15 mouse cellular contexts compared by ENCODE assay signal in the genomic region with DNA sequence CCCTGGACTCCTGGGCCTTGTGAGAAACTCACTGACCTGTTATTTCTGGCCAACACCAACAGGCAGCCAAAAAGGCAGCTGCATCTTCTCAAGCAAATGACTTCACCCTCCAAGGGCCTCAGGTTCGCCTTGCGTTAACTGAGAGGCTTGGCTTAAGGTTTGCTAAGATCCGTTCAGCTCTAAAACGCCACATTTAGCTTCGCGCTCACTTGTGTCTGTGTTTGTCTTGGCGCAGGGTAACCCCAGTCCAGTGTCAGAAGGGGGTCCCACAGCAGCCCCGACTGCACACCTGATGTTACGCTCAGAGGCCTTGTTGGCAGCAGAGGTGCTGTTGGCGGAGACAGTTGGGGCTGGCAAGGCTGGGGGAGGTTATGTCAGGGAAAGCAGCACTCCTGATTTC. TPM values are rescaled to one million over a fixed set of nuclear protein-coding genes. Genes with fewer than 3 reads are reported as not detected.
DNase-seq lines count a peak whose midpoint lies in the region; ATAC-seq lines count a peak whose summit lies in the region.
"Had no signal": no experiment of that assay in that cellular context is flagged by ENCODE, and none has a peak within 500 bp of the region (broad histone marks: within the 10 kb centered on the region; RNA-seq: fewer than 3 reads in every experiment).

No protein-coding gene starts in this region.

- peaks cover 31% of the 10 kb centered on the region for H3K4me1 ChIP-seq in kidney, embryonic 15.5 days
- H3K4me1 ChIP-seq in heart, embryonic 13.5 days, result peaks cover 72% of the 10 kb centered on the region
- peaks cover 36% of the 10 kb centered on the region for H3K4me1 ChIP-seq in limb, embryonic 15.5 days
- H3K4me1 ChIP-seq: liver, embryonic 13.5 days; neural tube, embryonic 12.5 days had no signal

- peak; percentile 63 for ATAC-seq in kidney, embryonic 15.5 days (replicated peaks; ENCODE audit: low FRiP score)
- ATAC-seq in heart, embryonic 13.5 days (ENCODE audit: extremely low read depth, insufficient number of reproducible peaks, low FRiP score, low TSS enrichment), result peak; percentile 23; the same call in 1 of the 2 replicates
- ATAC-seq in limb, embryonic 15.5 days (ENCODE audit: insufficient number of reproducible peaks, low FRiP score, low TSS enrichment, low read depth), result no peak
- ATAC-seq: forebrain, embryonic 14.5 days; midbrain, embryonic 16.5 days had no signal

- H3K27me3 ChIP-seq in kidney, embryonic 15.5 days, result no peaks in the 10 kb centered on the region
- no peaks in the 10 kb centered on the region for H3K27me3 ChIP-seq in heart, embryonic 13.5 days (replicated peaks)
- H3K27me3 ChIP-seq in limb, embryonic 15.5 days, result no peaks in the 10 kb centered on the region
- H3K27me3 ChIP-seq: liver, embryonic 13.5 days; neural tube, embryonic 12.5 days had no signal

- no peak overlapping the region for H3K9ac ChIP-seq in kidney, embryonic 15.5 days
- H3K9ac ChIP-seq in heart, embryonic 13.5 days, result peak overlapping the region; percentile 5
- no peak overlapping the region for H3K9ac ChIP-seq in limb, embryonic 15.5 days
- H3K9ac ChIP-seq: liver, embryonic 13.5 days; neural tube, embryonic 12.5 days had no signal

- no peaks in the 10 kb centered on the region for H3K36me3 ChIP-seq in kidney, embryonic 15.5 days
- H3K36me3 ChIP-seq in heart, embryonic 13.5 days, result peaks cover 61% of the 10 kb centered on the region
- H3K36me3 ChIP-seq in limb, embryonic 15.5 days, result no peaks in the 10 kb centered on the region
- H3K36me3 ChIP-seq: liver, embryonic 13.5 days; neural tube, embryonic 12.5 days had no signal

- 42% methylated on average over 10 of the region's 10 CpGs for WGBS in kidney, embryonic 15.5 days
- 65% methylated on average over 10 of the region's 10 CpGs for WGBS in heart, embryonic 13.5 days
- 56% methylated on average over 10 of the region's 10 CpGs for WGBS in limb, embryonic 15.5 days

- H3K27ac ChIP-seq in kidney, embryonic 15.5 days, result peak overlapping the region; percentile 37; the same call in 1 of the 2 replicates
- H3K27ac ChIP-seq in heart, embryonic 13.5 days (replicated peaks), result peak overlapping the region; percentile 81
- H3K27ac ChIP-seq in limb, embryonic 15.5 days, result peak overlapping the region; percentile 51
- H3K27ac ChIP-seq: liver, embryonic 13.5 days; macrophage; neural tube, embryonic 12.5 days had no signal

- no peaks in the 10 kb centered on the region for H3K9me3 ChIP-seq in kidney, embryonic 15.5 days (replicated peaks)
- H3K9me3 ChIP-seq in heart, embryonic 13.5 days, result no peaks in the 10 kb centered on the region
- H3K9me3 ChIP-seq in limb, embryonic 15.5 days, result no peaks in the 10 kb centered on the region
- H3K9me3 ChIP-seq: liver, embryonic 13.5 days; neural tube, embryonic 12.5 days had no signal

- H3K4me3 ChIP-seq in kidney, embryonic 15.5 days (replicated peaks), result no peak overlapping the region
- no peak overlapping the region for H3K4me3 ChIP-seq in heart, embryonic 13.5 days
- H3K4me3 ChIP-seq in limb, embryonic 15.5 days, result no peak overlapping the region
- H3K4me3 ChIP-seq: liver, embryonic 13.5 days; neural tube, embryonic 12.5 days had no signal

- DNase-seq in cerebellum, postnatal 10 days, result peak; percentile 53 to 57
- no peak for DNase-seq in cerebellum, adult 9-10 months
- DNase-seq in kidney, postnatal 14 days, result no peak
- DNase-seq in frontal cortex, postnatal 36 days (ENCODE audit: low spot score in 2 of 2), result no peak
- DNase-seq in urinary bladder, postnatal 25 days (ENCODE audit: low spot score), result no peak
- DNase-seq: cerebellum, adult 11-12 months; liver, embryonic 13.5 days; thymus, postnatal 4 days had no signal

- H3K4me2 ChIP-seq in kidney, embryonic 15.5 days, result no peak overlapping the region
- peak overlapping the region; percentile 2; the same call in 1 of the 2 replicates for H3K4me2 ChIP-seq in heart, embryonic 13.5 days
- H3K4me2 ChIP-seq in limb, embryonic 15.5 days, result no peak overlapping the region
- H3K4me2 ChIP-seq: liver, embryonic 13.5 days; neural tube, embryonic 12.5 days had no signal

RNA-seq across cellular contexts. Expression of a gene that starts 23.3 kb away (rescaled TPM):
- polyA plus RNA-seq in kidney, embryonic 15.5 days (2015; fragmentation: Nextera tagmentation; extraction: Ambion mirVana), result 10.4 and 12.6 TPM in 2 replicates
- polyA plus RNA-seq in heart, embryonic 13.5 days (2015; fragmentation: Nextera tagmentation; extraction: Ambion mirVana), result 26.2 and 27.9 TPM in 2 replicates
- polyA plus RNA-seq in limb, embryonic 15.5 days (2015; fragmentation: Nextera tagmentation; extraction: Ambion mirVana), result 14.5 and 16.2 TPM in 2 replicates

RNA-seq across cellular contexts. Expression of a gene that starts 52.3 kb away (rescaled TPM):
- polyA plus RNA-seq in kidney, embryonic 15.5 days (2015; fragmentation: Nextera tagmentation; extraction: Ambion mirVana), result 29.0 and 30.6 TPM in 2 replicates
- 26.9 and 27.3 TPM in 2 replicates for polyA plus RNA-seq in heart, embryonic 13.5 days (2015; fragmentation: Nextera tagmentation; extraction: Ambion mirVana)
- polyA plus RNA-seq in limb, embryonic 15.5 days (2015; fragmentation: Nextera tagmentation; extraction: Ambion mirVana), result 26.4 and 26.5 TPM in 2 replicates

Comparison
In these comparisons a context has a peak if more than half of its experiments do, and no peak if none do; other contexts are left out.
1. DNase-seq: peak in cerebellum, postnatal 10 days (2 of 2); none in cerebellum, adult 9-10 months (single experiment), kidney, postnatal 14 days (single experiment), frontal cortex, postnatal 36 days (0 of 2) and urinary bladder, postnatal 25 days (single experiment).
2. Peak in every context shown above with its lines, with median percentiles within 50 percentile points of each other: H3K27ac ChIP-seq.